Mouse (Mus musculus) heart, adult 2 months (tissue): ENCODE data around the gene Pet100. TPM values are rescaled to one million over a fixed set of nuclear protein-coding genes. Genes with fewer than 3 reads are reported as not detected.

ENCODE experiments used
- DNase-seq, 2 experiments: peaks; one replicate each; pipeline ENCODE4 v3.0.0; 2021
- H3K27ac ChIP-seq: fragments of 200-600 bp; 2 replicates; pipeline ENCODE4 v1.8.1; 2022
- H3K27me3 ChIP-seq: fragments of 200-500 bp; 2 replicates; pipeline ENCODE4 v1.6.1; 2012; ENCODE audit warnings: mild to moderate bottlenecking, low read length, inconsistent platforms, mixed read lengths; ENCODE audit not compliant: control insufficient read depth, insufficient read depth
- H3K36me3 ChIP-seq: fragments of 200-500 bp; 2 replicates; pipeline ENCODE4 v1.6.1; 2012; ENCODE audit warnings: low read length, inconsistent platforms; ENCODE audit not compliant: control insufficient read depth, insufficient read depth
- H3K4me1 ChIP-seq: fragments of 200-500 bp; 2 replicates; pipeline ENCODE4 v1.6.1; 2011; ENCODE audit warnings: low read length; ENCODE audit not compliant: control insufficient read depth, insufficient read depth
- H3K4me3 ChIP-seq: fragments of 200-600 bp; 2 replicates; pipeline ENCODE4 v1.8.1; 2022
- H3K79me2 ChIP-seq: fragments of 200-500 bp; replicated peaks from 2 replicates; pipeline ENCODE4 v1.6.1; 2012; ENCODE audit warnings: mild to moderate bottlenecking, inconsistent platforms, low read length, moderate library complexity, mixed read lengths; ENCODE audit not compliant: control insufficient read depth, insufficient read depth
- H3K9ac ChIP-seq: fragments of 200-500 bp; 2 replicates; pipeline ENCODE4 v1.6.1; 2012; ENCODE audit warnings: low read depth, mild to moderate bottlenecking, control low read depth, inconsistent platforms, low read length, mixed read lengths
- CTCF ChIP-seq: fragments of 200-600 bp; IDR thresholded peaks from 2 replicates; pipeline ENCODE4 v1.8.1; 2022; ENCODE audit warnings: antibody characterized with exemption, mild to moderate bottlenecking, moderate library complexity
- EP300 ChIP-seq: fragments of 200-500 bp; IDR thresholded peaks from 2 replicates; pipeline ENCODE4 v1.6.1; 2011; ENCODE audit warnings: low read depth, low read length, control low read depth; ENCODE audit not compliant: insufficient read depth
- POLR2A ChIP-seq: fragments of 200-500 bp; IDR thresholded peaks from 2 replicates; pipeline ENCODE4 v1.6.1; 2011; ENCODE audit warnings: mild to moderate bottlenecking, low read depth, low read length, control low read depth; ENCODE audit not compliant: insufficient read depth
- WGBS: fragments of 180-500 bp; shearing (Covaris S2); methylation state at CpG from one replicate; pipeline ENCODE4 v1.1.7; 2018; 5-methylcytosine and 5-hydroxymethylcytosine counted together
- intact Hi-C: fragments of 180-260 bp; cut with DNase I; formaldehyde crosslinking; loops from one replicate; pipeline ENCODE4 v1.15.1; 2025
- polyA plus RNA-seq: library from polyadenylated mRNA; depleted of rRNA; stranded (reverse); fragments of >200 nt; gene quantifications from 2 replicates; pipeline ENCODE4 v1.2.3, GENCODE M21; 2012; rRNA removed
- total RNA-seq, 2 experiments: library from RNA; stranded (reverse); gene quantifications; 2 replicates each; pipeline ENCODE4 v1.2.3; 2021

Pet100 gene
- total and polyA plus RNA-seq, 3 experiments: 7.6 to 92.2 (median 79.1) TPM

GRCm38 (mm10) chr8:3664405-3664804 is 43.1 kb downstream of the Pet100 start:
- no peaks in the 10 kb centered on the region for H3K79me2 ChIP-seq
- TF ChIP-seq EP300 (no peak), CTCF (no peak), POLR2A (no peak)
- no peak for DNase-seq
- H3K36me3 ChIP-seq: no peaks in the 10 kb centered on the region
- H3K27me3 ChIP-seq: no peaks in the 10 kb centered on the region
- H3K9ac ChIP-seq: no peak overlapping the region
- 52% methylated on average over 5 of the region's 5 CpGs for WGBS
- H3K4me1 ChIP-seq: no peaks in the 10 kb centered on the region
- H3K27ac ChIP-seq: no peak overlapping the region
- no peak overlapping the region for H3K4me3 ChIP-seq
- intact Hi-C loops: no loop called here

- Histone ChIP-seq H3K36me3 (no peaks in the 10 kb centered on the region), H3K9ac (no peak within 1 kb of the TSS), H3K27ac (no peak within 1 kb of the TSS), H3K4me3 (no peak within 1 kb of the TSS), H3K27me3 (no peaks in the 10 kb centered on the region), H3K4me1 (no peaks in the 10 kb centered on the region), H3K79me2 (no peaks in the 10 kb centered on the region)
- TF ChIP-seq EP300 (no peak), POLR2A (no peak), CTCF (no peak)
- intact Hi-C loops: no loop called here
- no peak for DNase-seq
- WGBS: 50% methylated on average over 6 of the region's 6 CpGs
Observed at GRCm38 (mm10) chr8:3665507-3665906, 44.2 kb downstream of the Pet100 start, which contains the start of gene Mcemp1. Gene Mcemp1 (plus strand): TSS chr8:3665754.

GRCm38 (mm10) chr8:3670388-3670787 is 49.0 kb downstream of the Pet100 start:
- no peaks in the 10 kb centered on the region for H3K79me2 ChIP-seq
- H3K27ac ChIP-seq: no peak overlapping the region
- H3K9ac ChIP-seq: no peak overlapping the region
- no peak overlapping the region for H3K4me3 ChIP-seq
- no peaks in the 10 kb centered on the region for H3K36me3 ChIP-seq
- TF ChIP-seq POLR2A: no peak
- no peak for TF ChIP-seq CTCF
- TF ChIP-seq EP300: no peak
- 56% methylated on average over 2 of the region's 2 CpGs for WGBS
- DNase-seq: peak in 1 of 2 experiments; percentile 30
- intact Hi-C loops: loop anchor here (5.0 to 10.0 kb wide), 2 partner anchors 203 to 316 kb away; partner anchors contain the start of genes A430078G23Rik and Pex11g
- H3K27me3 ChIP-seq: no peaks in the 10 kb centered on the region
- no peaks in the 10 kb centered on the region for H3K4me1 ChIP-seq

- H3K4me1 ChIP-seq: no peaks in the 10 kb centered on the region
- no peaks in the 10 kb centered on the region for H3K36me3 ChIP-seq
- intact Hi-C loops: loop anchor here (1.0 to 10.0 kb wide), 3 partner anchors 113 to 317 kb away; partner anchors contain the start of genes A430078G23Rik and Pex11g
- no peaks in the 10 kb centered on the region for H3K79me2 ChIP-seq
- TF ChIP-seq POLR2A (no peak), CTCF (peak; percentile 94), EP300 (peak; percentile 60; the same call in 1 of the 2 replicates)
- H3K27me3 ChIP-seq: no peaks in the 10 kb centered on the region
- under 1% methylated on average over 23 of the region's 23 CpGs for WGBS
- peak within 1 kb of the TSS; percentile 45 for H3K4me3 ChIP-seq
- peak; percentile 82 to 87 for DNase-seq
- H3K27ac ChIP-seq: peak within 1 kb of the TSS; percentile 19
- H3K9ac ChIP-seq: peak within 1 kb of the TSS; percentile 57
Observed at GRCm38 (mm10) chr8:3671980-3672491, 50.7 kb downstream of the Pet100 start, which contains the start of gene Fcor. Gene Fcor (minus strand): TSS chr8:3672362.

GRCm38 (mm10) chr8:3674671-3675070 is 53.3 kb downstream of the Pet100 start:
- TF ChIP-seq EP300: no peak
- no peak for TF ChIP-seq CTCF
- TF ChIP-seq POLR2A: no peak
- intact Hi-C loops: loop anchor here (5.0 to 10.0 kb wide), 2 partner anchors 207 to 320 kb away; partner anchors contain the start of genes A430078G23Rik and Pex11g
- no peak overlapping the region for H3K9ac ChIP-seq
- no peak for DNase-seq
- H3K79me2 ChIP-seq: no peaks in the 10 kb centered on the region
- H3K27me3 ChIP-seq: no peaks in the 10 kb centered on the region
- WGBS: 52% methylated on average over 3 of the region's 3 CpGs
- 0 out of 2 replicates have a peak, but pooled peaks cover 2% of the 10 kb centered on the region for H3K4me1 ChIP-seq
- no peaks in the 10 kb centered on the region for H3K36me3 ChIP-seq
- H3K27ac ChIP-seq: no peak overlapping the region
- no peak overlapping the region for H3K4me3 ChIP-seq

Other genes with a start within 250 kb of the Pet100 start
- 10 to 100 TPM; 18.7 to 20.4 TPM for gene Arhgef18, start 228.5 kb upstream of the Pet100 start, total RNA-seq
- 12.3 and 15.3 TPM in 2 replicates for gene Arhgef18, start 228.5 kb upstream of the Pet100 start, polyA plus RNA-seq
- 1 to 10 TPM; 2.4 to 3.1 TPM for gene Pex11g, start 153.9 kb upstream of the Pet100 start, total RNA-seq
- 4.5 and 5.5 TPM in 2 replicates for gene Pex11g, start 153.9 kb upstream of the Pet100 start, polyA plus RNA-seq
- gene Tex45, start 150.7 kb upstream of the Pet100 start, total RNA-seq: under 1 TPM in 1 of 2 experiments, not detected in 1; 0.14 TPM
- 0.12 TPM in 1 of 2 replicates, not detected in the other for gene Tex45, start 150.7 kb upstream of the Pet100 start, polyA plus RNA-seq
- 10 to 100 TPM; 24.9 to 30.7 TPM for gene Zfp358, start 128.4 kb upstream of the Pet100 start, total RNA-seq
- gene Zfp358, start 128.4 kb upstream of the Pet100 start, polyA plus RNA-seq: 51.3 and 53.9 TPM in 2 replicates
- gene Mcoln1, start 121.1 kb upstream of the Pet100 start, total RNA-seq: 10 to 100 TPM; 20.6 to 23.1 TPM
- gene Mcoln1, start 121.1 kb upstream of the Pet100 start, polyA plus RNA-seq: 86.9 and 123 TPM in 2 replicates
- gene Pnpla6, start 106.2 kb upstream of the Pet100 start, total RNA-seq: 10 to 100 TPM in 1 of 2 experiments, 1 to 10 TPM in 1; 8.5 to 11.1 TPM
- 24.8 and 25.1 TPM in 2 replicates for gene Pnpla6, start 106.2 kb upstream of the Pet100 start, polyA plus RNA-seq
- under 1 TPM in 1 of 2 experiments, not detected in 1; 0.39 TPM for gene C330021F23Rik, start 53.6 kb upstream of the Pet100 start, total RNA-seq
- gene C330021F23Rik, start 53.6 kb upstream of the Pet100 start, polyA plus RNA-seq: 0.50 TPM in 1 of 2 replicates, not detected in the other
- 1 to 10 TPM in 1 of 2 experiments, under 1 TPM in 1; 0.68 to 1.2 TPM for gene Camsap3, start 34.3 kb upstream of the Pet100 start, total RNA-seq
- gene Camsap3, start 34.3 kb upstream of the Pet100 start, polyA plus RNA-seq: 1.8 and 1.9 TPM in 2 replicates
- 10 to 100 TPM; 15.3 to 15.4 TPM for gene Xab2, start 232 bp upstream of the Pet100 start, total RNA-seq
- 27.0 and 30.1 TPM in 2 replicates for gene Xab2, start 232 bp upstream of the Pet100 start, polyA plus RNA-seq
- gene Pcp2, start 4.0 kb downstream of the Pet100 start, total RNA-seq: not detected
- gene Pcp2, start 4.0 kb downstream of the Pet100 start, polyA plus RNA-seq: not detected in 2 replicates
- 1 to 10 TPM; 5.7 to 6.4 TPM for gene Stxbp2, start 9.4 kb downstream of the Pet100 start, total RNA-seq
- gene Stxbp2, start 9.4 kb downstream of the Pet100 start, polyA plus RNA-seq: 9.6 and 13.4 TPM in 2 replicates
- 1 to 10 TPM in 1 of 2 experiments, under 1 TPM in 1; 0.86 to 2.4 TPM for gene Retn, start 34.2 kb downstream of the Pet100 start, total RNA-seq
- gene Retn, start 34.2 kb downstream of the Pet100 start, polyA plus RNA-seq: 3.0 and 8.4 TPM in 2 replicates
- under 1 TPM; 0.21 to 0.89 TPM for gene Mcemp1, start 44.2 kb downstream of the Pet100 start, total RNA-seq
- 0.31 TPM in 1 of 2 replicates, not detected in the other for gene Mcemp1, start 44.2 kb downstream of the Pet100 start, polyA plus RNA-seq
- gene Fcor, start 50.8 kb downstream of the Pet100 start, total RNA-seq: 1 to 10 TPM; 1.0 to 1.6 TPM
- 4.2 and 12.9 TPM in 2 replicates for gene Fcor, start 50.8 kb downstream of the Pet100 start, polyA plus RNA-seq
- gene Trappc5, start 54.8 kb downstream of the Pet100 start, total RNA-seq: 10 to 100 TPM; 17.6 to 19.3 TPM
- gene Trappc5, start 54.8 kb downstream of the Pet100 start, polyA plus RNA-seq: 19.9 and 30.1 TPM in 2 replicates
- gene Fcer2a, start 72.6 kb downstream of the Pet100 start, total RNA-seq: under 1 TPM; 0.29 to 0.32 TPM
- gene Fcer2a, start 72.6 kb downstream of the Pet100 start, polyA plus RNA-seq: 0.76 and 0.98 TPM in 2 replicates
- gene Clec4g, start 99.1 kb downstream of the Pet100 start, total RNA-seq: under 1 TPM; 0.66 to 0.70 TPM
- gene Clec4g, start 99.1 kb downstream of the Pet100 start, polyA plus RNA-seq: 0.45 and 1.3 TPM in 2 replicates
- gene Cd209a, start 127.4 kb downstream of the Pet100 start, total RNA-seq: under 1 TPM in 1 of 2 experiments, not detected in 1; 0.16 TPM
- 1.00 TPM in 1 of 2 replicates, not detected in the other for gene Cd209a, start 127.4 kb downstream of the Pet100 start, polyA plus RNA-seq
- not detected for gene Cd209e, start 232.8 kb downstream of the Pet100 start, total RNA-seq
- not detected in 2 replicates for gene Cd209e, start 232.8 kb downstream of the Pet100 start, polyA plus RNA-seq